Mouse (Mus musculus) embryonic stem cell, embryonic (primary cell): ENCODE measurements at regions not wholly inside any gene's neighbourhood (a gene's known extent, or its start where the extent isn't known, plus 50 kb on each side); places are given as distances from the start of the nearest gene placed in this dataset.

Experiments
- CTCF ChIA-PET, 4 experiments: fragments of 300-600 bp in 2 of 4; fragments of 350-600 bp in 2 of 4; sonication (Branson Sonifier 250); formaldehyde crosslinking; loops; one replicate each; lab custom pipeline; 2022; ENCODE audit warnings: inconsistent platforms in 2 of 4; lab: Charles Lee
- POLR2A ChIA-PET, 4 experiments: fragments of 300-600 bp in 2 of 4; fragments of 350-600 bp in 2 of 4; sonication (Branson Sonifier 250); formaldehyde crosslinking; loops; one replicate each; lab custom pipeline; 2022; ENCODE audit warnings: antibody characterized with exemption in 4 of 4, inconsistent platforms in 1 of 4; lab: Charles Lee

DNA sequence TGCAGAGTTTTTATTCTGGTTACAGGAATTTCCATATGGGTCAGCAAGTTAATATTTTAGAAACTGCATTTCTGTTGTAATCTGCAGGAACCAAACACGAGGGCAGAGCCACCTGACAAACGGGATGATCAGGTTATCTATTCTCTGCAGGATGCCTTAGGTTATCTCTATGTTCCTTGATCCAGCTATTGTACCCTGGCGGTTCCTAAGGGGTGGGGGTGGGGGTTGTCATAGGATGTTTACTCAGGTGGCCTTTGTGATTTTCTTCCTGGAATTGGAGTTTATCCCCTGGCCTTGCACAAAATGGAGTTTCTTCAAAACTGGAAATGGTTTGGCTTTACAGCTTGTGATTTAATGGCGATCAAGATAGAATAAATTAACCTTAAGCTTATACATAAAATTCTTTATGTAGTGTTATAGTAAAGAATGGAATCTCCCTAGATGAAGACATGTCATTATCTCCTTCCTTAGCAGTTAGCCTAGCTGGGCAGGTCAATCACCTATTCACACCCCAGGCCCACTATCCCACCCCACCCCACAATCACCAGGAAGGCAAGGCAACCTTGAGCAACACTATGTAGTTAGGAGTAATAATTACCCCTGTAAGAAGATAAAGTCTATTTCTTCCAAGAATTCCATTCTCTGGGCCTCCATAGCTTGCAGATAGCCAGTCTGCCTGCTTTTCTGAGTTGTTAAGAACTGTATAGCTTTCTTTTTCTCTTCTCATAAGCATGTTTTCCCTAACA, 192.3 kb upstream of the B430218F22Rik start:
- ChIA-PET POLR2A (interaction anchor here in 1 of 4 experiments (0.6 kb wide), 1 partner anchor 9 kb away, joined by 6 read pairs; no protein-coding TSS in a partner anchor), CTCF (no interaction called here)

DNA sequence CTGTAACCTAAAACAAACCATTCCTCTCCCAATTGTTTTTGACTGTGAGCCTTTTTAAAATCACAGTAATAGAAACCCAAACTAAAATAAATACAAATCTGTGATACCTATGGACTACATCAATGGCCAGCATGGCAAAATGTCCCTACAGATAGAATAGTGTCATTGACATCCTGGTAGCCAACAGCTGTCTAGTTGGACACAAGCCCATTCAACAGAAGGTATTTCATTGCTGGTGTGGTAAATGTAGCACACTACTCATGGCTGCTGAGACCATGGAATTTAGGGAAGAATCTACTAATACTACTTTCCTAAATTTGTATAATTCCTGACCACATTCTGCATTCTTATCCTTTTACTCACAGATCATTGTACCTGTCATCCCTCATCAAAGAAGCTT, 178.3 kb upstream of the B430218F22Rik start:
- ChIA-PET CTCF (no interaction called here), POLR2A (no interaction called here)

DNA sequence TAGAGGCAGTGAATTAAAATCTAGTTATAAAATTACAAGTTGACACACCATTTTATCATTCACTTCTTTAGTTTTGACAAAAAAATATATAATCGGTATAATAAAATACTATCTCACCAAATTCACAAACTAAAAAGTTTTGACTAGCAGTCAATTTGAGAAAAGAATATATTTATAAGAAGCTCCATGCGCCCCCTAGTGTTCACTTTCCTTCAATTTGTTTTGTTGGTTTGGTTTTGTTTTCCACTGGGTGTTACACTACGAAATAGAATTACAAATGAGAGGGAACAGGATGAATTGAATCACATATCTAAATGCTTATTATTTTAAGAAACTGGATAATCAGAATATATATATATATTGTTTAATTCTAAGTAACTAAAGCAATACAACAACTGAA, 159.1 kb upstream of the B430218F22Rik start:
- CTCF ChIA-PET: interaction anchor here in 3 of 4 experiments (1.0 to 1.4 kb wide), 4 partner anchors 8 to 291 kb away, joined by 3 to 4 read pairs (median 4); no protein-coding TSS in a partner anchor
- POLR2A ChIA-PET: no interaction called here

DNA sequence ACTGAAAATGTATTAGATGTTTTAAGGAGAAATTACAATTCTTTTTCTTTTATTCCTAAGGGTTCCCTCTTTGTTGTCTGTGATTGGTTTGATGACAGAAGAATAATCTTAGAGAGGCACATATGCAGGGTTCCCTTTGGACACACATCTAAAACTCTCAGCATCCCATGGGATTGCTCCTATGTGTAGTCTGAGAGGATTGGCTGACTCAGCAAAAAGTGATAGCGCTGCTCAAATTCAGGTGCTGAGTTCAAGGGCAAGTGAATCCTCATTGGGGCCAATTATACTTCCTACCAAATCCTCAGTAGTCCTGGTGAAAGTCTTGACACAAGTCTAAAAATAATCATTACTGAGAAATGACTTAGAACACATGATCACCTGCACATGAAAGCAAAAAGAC, 148.5 kb upstream of the B430218F22Rik start:
- POLR2A ChIA-PET: no interaction called here

DNA sequence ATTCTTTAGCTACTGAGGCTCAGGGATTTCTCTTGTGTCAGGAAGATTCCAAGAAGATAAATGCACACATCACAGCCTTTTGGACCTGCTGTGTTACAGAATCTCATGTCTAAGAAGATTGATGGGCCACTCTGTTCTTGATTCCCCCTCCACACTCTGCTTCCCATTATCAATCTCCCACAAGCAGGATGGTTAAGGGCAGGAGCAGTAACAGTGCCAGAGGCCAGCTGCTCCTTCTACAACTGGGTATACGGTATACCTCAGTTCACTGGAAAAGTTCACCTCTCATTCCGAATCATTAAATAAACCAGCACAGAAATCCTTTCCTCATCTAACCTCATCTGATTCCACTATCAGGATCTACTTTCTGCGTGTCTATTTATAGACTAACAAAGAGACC, 141.8 kb upstream of the B430218F22Rik start:
- POLR2A ChIA-PET: no interaction called here
- CTCF ChIA-PET: no interaction called here

More for the DNA sequence above, 148.5 kb upstream of the B430218F22Rik start:
- CTCF ChIA-PET: no interaction called here

DNA sequence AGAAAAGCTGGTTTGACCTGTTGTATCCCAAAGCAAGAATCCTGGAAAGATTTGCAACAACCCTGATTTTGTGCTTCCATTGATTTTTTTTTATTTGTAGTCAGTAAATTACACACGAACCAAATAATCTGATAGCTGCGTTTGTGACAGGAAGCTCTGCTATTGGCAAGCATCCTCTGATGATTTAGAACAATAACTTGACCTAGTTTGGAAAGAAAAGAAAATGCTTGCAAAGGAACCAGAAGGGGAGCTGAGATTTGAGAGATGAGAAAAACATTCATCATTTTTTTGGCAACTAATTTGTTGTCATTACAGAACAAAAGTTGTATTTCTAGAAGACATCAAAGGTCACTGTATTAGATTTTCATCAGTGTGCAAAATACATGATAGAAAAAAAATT, 140.9 kb upstream of the B430218F22Rik start:
- ChIA-PET POLR2A (no interaction called here), CTCF (no interaction called here)

DNA sequence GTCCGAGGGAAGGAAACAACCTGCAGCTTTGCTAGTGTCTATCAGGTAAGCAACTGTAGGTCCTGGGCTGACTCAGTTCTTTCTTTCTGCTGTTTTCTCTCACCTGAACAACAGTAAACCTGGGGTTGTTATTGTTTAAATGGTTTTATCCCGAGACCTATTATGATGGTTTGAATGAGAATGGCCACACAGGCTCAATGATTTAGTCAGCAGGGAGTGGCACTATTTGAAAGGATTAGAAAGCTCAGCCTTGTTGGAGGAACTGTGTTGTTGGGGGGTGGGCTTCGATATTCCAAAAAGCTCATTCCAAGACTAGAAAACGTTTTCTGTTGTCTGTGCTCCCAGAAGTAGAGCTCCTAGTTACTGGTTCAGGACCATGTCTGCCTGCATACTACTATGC, 126.8 kb upstream of the B430218F22Rik start:
- ChIA-PET CTCF (no interaction called here), POLR2A (interaction anchor here in 2 of 4 experiments (1.0 to 1.6 kb wide), 3 partner anchors 12 to 224 kb away, joined by 3 to 5 read pairs (median 4); no protein-coding TSS in a partner anchor)

DNA sequence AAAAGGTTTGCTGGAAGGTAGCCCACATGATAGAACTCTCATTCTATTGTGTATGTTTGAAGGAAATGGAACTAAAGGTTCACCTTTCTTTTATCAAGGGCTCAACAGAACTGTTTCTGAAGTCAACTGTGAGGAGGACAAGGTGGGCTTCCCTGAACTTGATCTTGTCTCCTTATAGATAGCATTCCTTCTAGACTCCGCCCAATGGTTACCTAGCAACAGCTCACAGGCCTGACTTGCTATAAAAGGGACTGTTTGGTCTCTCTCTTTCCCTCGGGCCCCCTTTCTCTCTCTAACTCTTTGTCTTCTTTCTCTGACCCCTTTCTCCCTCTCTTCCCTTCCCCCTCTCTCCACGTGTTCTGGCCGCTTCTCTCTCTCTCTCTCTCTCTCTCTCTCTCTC, 123.5 kb upstream of the B430218F22Rik start:
- ChIA-PET POLR2A (interaction anchor here in 1 of 4 experiments (0.7 kb wide), 1 partner anchor 10 kb away, joined by 4 read pairs; no protein-coding TSS in a partner anchor), CTCF (no interaction called here)

DNA sequence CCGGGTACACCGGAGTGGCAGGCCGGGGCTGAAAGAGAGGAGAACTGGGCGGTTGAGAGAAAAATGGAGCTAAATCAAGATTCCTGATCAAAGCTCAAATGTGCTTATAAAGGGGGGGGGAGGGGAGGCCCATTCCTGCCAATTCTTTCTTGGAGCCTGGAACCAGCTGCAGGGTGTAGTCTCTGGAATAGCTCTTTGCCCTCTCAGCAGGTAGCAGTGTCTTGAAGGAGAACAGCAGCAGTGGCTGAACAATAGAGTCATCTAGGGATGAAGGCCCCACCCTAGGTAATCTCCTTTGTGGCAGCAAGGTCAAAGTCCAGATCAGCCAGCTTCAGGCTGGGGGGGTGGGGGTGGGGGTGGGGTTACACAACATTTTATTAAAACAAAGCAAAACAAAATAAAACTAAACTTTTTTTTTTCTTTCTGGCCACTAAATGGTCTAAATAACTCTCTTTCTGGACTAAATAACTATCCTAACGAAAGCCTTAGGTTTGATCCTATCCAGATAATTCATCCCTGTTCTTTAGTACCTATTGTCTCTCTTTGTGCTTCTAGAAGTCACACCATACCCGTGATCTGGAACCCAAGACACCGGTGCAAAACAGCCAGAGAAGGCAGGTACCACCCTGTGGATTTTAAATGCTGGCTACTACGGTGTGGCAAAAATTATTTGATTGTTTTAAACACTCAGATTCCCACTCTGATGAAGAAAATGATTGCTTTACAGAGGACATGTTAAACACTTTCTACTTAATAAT, 120.5 kb upstream of the B430218F22Rik start:
- ChIA-PET POLR2A (interaction anchor here in 3 of 4 experiments (0.6 to 1.4 kb wide), 13 partner anchors 8 to 1028 kb away, joined by 3 to 6 read pairs (median 3); partner anchors contain the start of gene B430218F22Rik (in 1 of the 3)), CTCF (no interaction called here)

DNA sequence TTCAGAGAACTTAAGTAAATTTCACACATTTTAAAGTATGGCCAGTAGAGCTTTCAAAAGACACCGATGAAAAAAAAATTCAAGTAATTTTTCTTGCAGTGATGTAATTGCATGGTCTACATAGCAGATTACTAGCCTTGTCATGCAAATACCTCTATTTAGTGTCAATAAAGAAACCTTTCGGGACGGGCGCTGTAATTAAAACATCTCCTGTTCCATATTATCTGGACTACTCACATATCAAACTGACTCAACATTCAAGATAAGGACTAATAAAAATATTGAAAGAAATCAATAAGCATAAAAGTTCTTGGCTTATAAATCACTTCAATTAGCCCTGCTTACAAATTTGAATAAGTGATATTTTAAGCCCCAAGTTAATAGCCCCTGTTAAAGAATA, 113.5 kb upstream of the B430218F22Rik start:
- ChIA-PET CTCF (no interaction called here), POLR2A (no interaction called here)

DNA sequence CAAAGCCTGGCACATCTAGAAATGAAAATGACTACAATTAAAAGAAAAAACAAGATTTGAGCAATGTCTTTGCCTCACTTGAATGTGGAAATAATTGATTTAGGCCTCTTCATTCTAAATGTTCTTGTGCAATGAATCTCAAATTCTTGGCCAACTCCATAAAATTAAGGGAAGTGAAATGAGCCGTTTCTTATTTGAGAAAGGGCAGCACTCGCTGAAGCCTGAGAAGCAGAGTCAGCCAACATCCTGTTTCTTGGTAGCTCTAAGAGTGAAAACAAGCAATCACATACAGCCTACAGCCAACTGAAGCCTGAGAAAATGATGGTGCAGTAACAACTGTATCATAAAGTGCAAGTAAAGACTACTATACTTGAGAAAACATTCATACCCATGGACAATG, 105.5 kb upstream of the B430218F22Rik start:
- CTCF ChIA-PET: no interaction called here
- POLR2A ChIA-PET: no interaction called here

DNA sequence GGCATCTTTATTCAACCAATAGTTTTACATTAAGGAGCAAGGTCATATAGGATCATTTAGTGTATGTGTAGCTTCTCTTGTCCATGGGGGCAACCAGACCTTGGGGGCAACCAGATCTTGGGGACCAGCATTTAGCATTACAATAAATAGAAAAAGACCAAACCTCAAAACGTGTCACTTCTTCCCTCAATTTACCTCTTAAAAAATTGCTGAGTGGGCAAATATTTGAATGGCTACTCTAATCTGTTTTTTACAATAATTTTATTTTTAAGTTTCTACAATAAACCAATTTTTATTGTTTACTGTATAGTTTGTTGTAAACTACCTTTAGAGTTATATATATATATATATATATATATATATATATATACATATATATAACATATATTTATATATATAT, 92.7 kb upstream of the B430218F22Rik start:
- CTCF ChIA-PET: no interaction called here
- POLR2A ChIA-PET: no interaction called here

DNA sequence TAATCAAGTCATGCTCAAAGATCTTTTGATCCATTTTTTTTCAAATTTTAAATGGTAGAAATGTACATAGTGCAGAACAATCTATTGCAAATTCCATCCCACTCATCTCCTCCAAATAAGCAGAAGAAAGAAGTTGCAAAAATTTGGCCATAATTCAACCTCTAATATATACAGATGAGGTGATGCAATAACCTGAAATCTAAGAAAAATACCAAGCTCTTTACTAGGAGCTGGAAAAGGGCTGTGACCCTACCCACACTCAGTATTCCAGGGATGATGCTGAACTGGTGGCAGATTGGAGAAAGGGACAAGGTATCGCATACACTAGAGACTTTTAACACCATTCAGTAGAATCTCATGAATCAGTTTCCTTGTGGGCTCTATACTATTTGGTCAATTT, 76.3 kb upstream of the B430218F22Rik start:
- CTCF ChIA-PET: no interaction called here
- POLR2A ChIA-PET: no interaction called here

DNA sequence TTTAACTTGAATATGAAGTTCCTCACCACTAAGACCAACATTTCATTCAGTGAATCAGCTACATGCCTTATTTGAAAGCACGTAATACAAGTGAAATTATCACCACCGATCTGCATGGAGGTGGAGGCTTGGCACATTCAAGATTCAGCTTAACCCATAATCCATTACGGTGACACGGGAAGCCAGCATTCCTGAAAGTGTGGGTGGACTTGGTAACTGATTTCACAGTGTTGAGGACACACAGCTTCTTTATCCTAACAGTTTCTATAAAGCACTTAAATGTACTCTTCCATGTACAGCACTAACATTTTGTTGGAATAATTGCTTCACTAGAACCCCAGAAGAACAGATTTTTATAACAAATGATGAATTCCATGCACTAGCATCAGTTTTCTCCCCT, 72.8 kb upstream of the B430218F22Rik start:
- ChIA-PET POLR2A (no interaction called here), CTCF (no interaction called here)
